Mouse (Mus musculus) heart, embryonic 15.5 days (tissue): ENCODE measurements around the gene Slc25a34. TPM values are rescaled to one million over a fixed set of nuclear protein-coding genes. Genes with fewer than 3 reads are reported as not detected.

Experiments used
- ATAC-seq: fragments of 200-750 bp; cut with Nextera tagmentation; replicated peaks from 2 replicates; pipeline ENCODE4 v1.8.0; 2017; ENCODE audit warnings: low read depth, moderate TSS enrichment; ENCODE audit not compliant: insufficient number of reproducible peaks, insufficient read depth, low FRiP score
- H3K27ac ChIP-seq: fragments of 300-500 bp; sonication (generic); 2 replicates; pipeline ENCODE4 v1.5.1; 2015; ENCODE audit warnings: mild to moderate bottlenecking, inconsistent platforms
- H3K27me3 ChIP-seq: fragments of 300-500 bp; sonication (generic); 2 replicates; pipeline ENCODE4 v1.6.1; 2015; ENCODE audit warnings: inconsistent platforms
- H3K36me3 ChIP-seq: fragments of 300-500 bp; sonication (generic); 2 replicates; pipeline ENCODE4 v1.6.1; 2015; ENCODE audit warnings: mild to moderate bottlenecking, inconsistent platforms
- H3K4me1 ChIP-seq: fragments of 300-500 bp; sonication (generic); replicated peaks from 2 replicates; pipeline ENCODE4 v1.6.1; 2015; ENCODE audit warnings: inconsistent platforms
- H3K4me2 ChIP-seq: fragments of 300-500 bp; sonication (generic); 2 replicates; pipeline ENCODE4 v1.6.1; 2015; ENCODE audit warnings: inconsistent platforms, mild to moderate bottlenecking, moderate library complexity
- H3K4me3 ChIP-seq: fragments of 300-500 bp; sonication (generic); 2 replicates; pipeline ENCODE4 v1.5.1; 2015; ENCODE audit warnings: mild to moderate bottlenecking, inconsistent platforms
- H3K9ac ChIP-seq: fragments of 300-500 bp; sonication (generic); 2 replicates; pipeline ENCODE4 v1.6.1; 2015; ENCODE audit warnings: mild to moderate bottlenecking, inconsistent platforms
- H3K9me3 ChIP-seq: fragments of 300-500 bp; sonication (generic); replicated peaks from 2 replicates; pipeline ENCODE4 v1.6.1; 2016; ENCODE audit warnings: inconsistent platforms
- WGBS: fragments of 180-500 bp; shearing (Covaris S2); methylation state at CpG from one replicate; pipeline ENCODE4 v1.1.7; 2015; ENCODE audit warnings: mixed read lengths; 5-methylcytosine and 5-hydroxymethylcytosine counted together
- polyA plus RNA-seq: library from polyadenylated mRNA; unstranded; fragments of >200 nt; fragmentation: Nextera tagmentation; extraction: Ambion mirVana; gene quantifications from 2 replicates; pipeline ENCODE4 v1.2.1, GENCODE M21; 2015

Slc25a34 gene
- polyA plus RNA-seq, 1 experiment from 2014 or later, result 0.76 TPM

GRCm38 (mm10) chr4:141617299-141617698, 6.3 kb downstream of the Slc25a34 start:
- Histone ChIP-seq H3K9ac (peak overlapping the region; percentile 46), H3K9me3 (no peaks in the 10 kb centered on the region), H3K36me3 (no peaks in the 10 kb centered on the region), H3K4me2 (peak overlapping the region; percentile 80), H3K27ac (no peak overlapping the region), H3K27me3 (no peaks in the 10 kb centered on the region), H3K4me1 (peaks cover 19% of the 10 kb centered on the region), H3K4me3 (peak overlapping the region; percentile 41)
- peak; percentile 47 for ATAC-seq
- 4% methylated on average over 20 of the region's 20 CpGs for whole genome bisulfite sequencing

- H3K27ac ChIP-seq, result no peak overlapping the region
- no peaks in the 10 kb centered on the region for H3K9me3 ChIP-seq
Measured at GRCm38 (mm10) chr4:141616811-141617210, 6.8 kb downstream of the Slc25a34 start.

GRCm38 (mm10) chr4:141614946-141615345, 8.7 kb downstream of the Slc25a34 start:
- no peak for ATAC-seq
- Histone ChIP-seq H3K36me3 (no peaks in the 10 kb centered on the region), H3K27me3 (no peaks in the 10 kb centered on the region), H3K4me1 (peaks cover 22% of the 10 kb centered on the region), H3K4me3 (no peak overlapping the region), H3K4me2 (no peak overlapping the region), H3K9me3 (no peaks in the 10 kb centered on the region), H3K27ac (no peak overlapping the region), H3K9ac (no peak overlapping the region)
- WGBS, result 77% methylated on average over 14 of the region's 14 CpGs

More at GRCm38 (mm10) chr4:141616811-141617210, 6.8 kb downstream of the Slc25a34 start:
- WGBS, result 78% methylated on average over 6 of the region's 6 CpGs
- Histone ChIP-seq H3K9ac (no peak overlapping the region), H3K4me2 (no peak overlapping the region), H3K4me1 (peaks cover 19% of the 10 kb centered on the region), H3K27me3 (no peaks in the 10 kb centered on the region), H3K36me3 (no peaks in the 10 kb centered on the region), H3K4me3 (no peak overlapping the region)
- ATAC-seq, result no peak

GRCm38 (mm10) chr4:141609538-141609937, 14.1 kb downstream of the Slc25a34 start:
- Histone ChIP-seq H3K4me1 (peaks cover 13% of the 10 kb centered on the region), H3K36me3 (no peaks in the 10 kb centered on the region), H3K27me3 (no peaks in the 10 kb centered on the region), H3K9me3 (no peaks in the 10 kb centered on the region), H3K4me2 (no peak overlapping the region), H3K9ac (no peak overlapping the region), H3K4me3 (no peak overlapping the region), H3K27ac (peak overlapping the region; percentile 57)
- 60% methylated on average over 6 of the region's 6 CpGs for WGBS
- ATAC-seq, result peak; percentile 77

- Histone ChIP-seq H3K9me3 (no peaks in the 10 kb centered on the region), H3K9ac (no peak within 1 kb of the TSS), H3K36me3 (no peaks in the 10 kb centered on the region), H3K27ac (peak within 1 kb of the TSS; percentile 67; the same call in 1 of the 2 replicates), H3K4me2 (no peak within 1 kb of the TSS), H3K4me1 (peaks cover 47% of the 10 kb centered on the region), H3K27me3 (no peaks in the 10 kb centered on the region), H3K4me3 (no peak within 1 kb of the TSS)
- 69% methylated on average over 11 of the region's 11 CpGs for WGBS
- ATAC-seq, result no peak
Measured at GRCm38 (mm10) chr4:141605861-141606260, 17.8 kb downstream of the Slc25a34 start, which contains the start of gene Fblim1. TSS of gene Fblim1 (minus strand) at chr4:141606096.

GRCm38 (mm10) chr4:141605421-141605820, 18.2 kb downstream of the Slc25a34 start:
- Histone ChIP-seq H3K4me3 (no peak overlapping the region), H3K27me3 (no peaks in the 10 kb centered on the region), H3K27ac (no peak overlapping the region), H3K9me3 (no peaks in the 10 kb centered on the region), H3K4me1 (peaks cover 51% of the 10 kb centered on the region), H3K9ac (no peak overlapping the region), H3K36me3 (no peaks in the 10 kb centered on the region), H3K4me2 (no peak overlapping the region)
- no peak for ATAC-seq
- WGBS, result 87% methylated on average over 5 of the region's 5 CpGs

- Histone ChIP-seq H3K27ac (peak overlapping the region; percentile 67), H3K4me2 (no peak overlapping the region), H3K4me3 (no peak overlapping the region), H3K27me3 (no peaks in the 10 kb centered on the region), H3K9me3 (no peaks in the 10 kb centered on the region), H3K9ac (no peak overlapping the region), H3K36me3 (no peaks in the 10 kb centered on the region), H3K4me1 (peaks cover 54% of the 10 kb centered on the region)
- 26% methylated on average over 8 of the region's 8 CpGs for WGBS
- ATAC-seq, result no peak; the same call in 1 of the 2 replicates
Measured at GRCm38 (mm10) chr4:141604493-141604892, 19.1 kb downstream of the Slc25a34 start.

- no peak overlapping the region for H3K9ac ChIP-seq
- H3K27ac ChIP-seq, result peak overlapping the region; percentile 67
- H3K36me3 ChIP-seq, result no peaks in the 10 kb centered on the region
- no peak overlapping the region for H3K4me2 ChIP-seq
- no peak overlapping the region for H3K4me3 ChIP-seq
- whole genome bisulfite sequencing, result 59% methylated on average over 4 of the region's 4 CpGs
- no peak for ATAC-seq
- H3K27me3 ChIP-seq, result no peaks in the 10 kb centered on the region
- H3K9me3 ChIP-seq, result no peaks in the 10 kb centered on the region
- H3K4me1 ChIP-seq, result peaks cover 54% of the 10 kb centered on the region
Measured at GRCm38 (mm10) chr4:141603921-141604320, 19.7 kb downstream of the Slc25a34 start.

GRCm38 (mm10) chr4:141602523-141603223, 20.9 kb downstream of the Slc25a34 start:
- no peaks in the 10 kb centered on the region for H3K27me3 ChIP-seq
- WGBS, result 58% methylated on average over 11 of the region's 11 CpGs
- H3K9ac ChIP-seq, result no peak overlapping the region
- H3K4me1 ChIP-seq, result peaks cover 66% of the 10 kb centered on the region
- no peak for ATAC-seq
- H3K4me2 ChIP-seq, result no peak overlapping the region
- no peaks in the 10 kb centered on the region for H3K36me3 ChIP-seq
- H3K27ac ChIP-seq, result peak overlapping the region; percentile 79
- H3K9me3 ChIP-seq, result no peaks in the 10 kb centered on the region
- no peak overlapping the region for H3K4me3 ChIP-seq

- Histone ChIP-seq H3K36me3 (no peaks in the 10 kb centered on the region), H3K9me3 (no peaks in the 10 kb centered on the region), H3K4me2 (no peak overlapping the region), H3K27me3 (no peaks in the 10 kb centered on the region), H3K9ac (no peak overlapping the region), H3K4me3 (no peak overlapping the region), H3K27ac (peak overlapping the region; percentile 79; the same call in 1 of the 2 replicates), H3K4me1 (peaks cover 78% of the 10 kb centered on the region)
- ATAC-seq, result no peak
- 66% methylated on average over 12 of the region's 12 CpGs for WGBS
Measured at GRCm38 (mm10) chr4:141601148-141601862, 22.3 kb downstream of the Slc25a34 start.

- Histone ChIP-seq H3K9me3 (no peaks in the 10 kb centered on the region), H3K4me2 (peak overlapping the region; percentile 76), H3K27ac (peak overlapping the region; percentile 79), H3K36me3 (peaks cover under 1% of the 10 kb centered on the region; the same call in 1 of the 2 replicates), H3K4me3 (no peak overlapping the region), H3K27me3 (no peaks in the 10 kb centered on the region), H3K9ac (no peak overlapping the region), H3K4me1 (peaks cover 76% of the 10 kb centered on the region)
- ATAC-seq, result no peak
- 50% methylated on average over 6 of the region's 6 CpGs for WGBS
Measured at GRCm38 (mm10) chr4:141600364-141600763, 23.3 kb downstream of the Slc25a34 start.
